Mouse (Mus musculus): ENCODE measurements around the gene Hist3h2a. TPM values are rescaled to one million over a fixed set of nuclear protein-coding genes. Genes with fewer than 3 reads are reported as not detected.

The Hist3h2a gene
- polyA plus RNA-seq, 1 experiment from 2014 or later: 80.7 TPM

DNA sequence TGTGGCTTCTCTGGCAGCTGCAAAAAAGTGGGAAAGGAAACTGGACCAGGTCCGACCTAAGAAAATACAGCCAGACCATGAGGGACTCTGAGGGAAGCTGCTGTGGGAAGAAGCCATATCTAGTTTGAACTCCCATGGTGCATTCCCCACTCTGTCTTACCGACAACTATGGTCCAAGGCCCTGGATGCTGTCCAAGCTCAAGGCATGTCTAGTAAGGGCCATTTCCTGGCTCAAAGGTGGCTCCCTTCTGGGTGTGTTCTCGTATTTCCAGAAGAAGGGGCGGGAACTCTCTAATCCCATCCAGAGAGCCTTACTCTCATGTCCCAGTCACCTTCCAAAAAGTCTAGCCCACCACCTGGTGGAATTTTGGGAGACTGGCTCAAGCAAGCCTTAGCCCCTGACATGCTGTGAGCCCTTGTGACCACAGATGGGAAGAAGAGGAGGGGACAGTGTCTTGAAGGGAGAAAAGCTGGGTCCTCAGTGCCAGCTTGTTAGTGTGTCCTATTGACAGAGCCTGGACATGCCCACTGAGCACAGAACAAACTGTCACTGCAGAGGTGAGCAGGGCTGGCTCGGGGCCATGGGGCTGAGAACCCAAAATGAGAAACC lies 26.0 kb downstream of the Hist3h2a start:
- H3K9me3 ChIP-seq (ENCODE audit: control insufficient read depth, low read length): no peaks in the 10 kb centered on the region
- peaks cover 17% of the 10 kb centered on the region for H3K36me3 ChIP-seq (ENCODE audit: control insufficient read depth, insufficient read depth, low read length)
- 0 out of 2 replicates have a peak overlapping the region, but pooled peaks have one; percentile 2 for H3K9ac ChIP-seq (replicated peaks; ENCODE audit: low read depth, low read length)
- no peaks in the 10 kb centered on the region for H3K27me3 ChIP-seq (ENCODE audit: control insufficient read depth, insufficient read depth, low read length)
- ATAC-seq (ENCODE audit: low read depth): no peak
- H3K4me3 ChIP-seq (ENCODE audit: low read depth, low read length): no peak overlapping the region
- no peak overlapping the region for H3K4me2 ChIP-seq (ENCODE audit: low read depth, low read length)
- 66% methylated on average over 5 of the region's 5 CpGs for WGBS
- H3K4me1 ChIP-seq (ENCODE audit: control insufficient read depth, insufficient read depth, low read length): peaks cover 27% of the 10 kb centered on the region
- H3K27ac ChIP-seq (ENCODE audit: low read depth, low read length): no peak overlapping the region

DNA sequence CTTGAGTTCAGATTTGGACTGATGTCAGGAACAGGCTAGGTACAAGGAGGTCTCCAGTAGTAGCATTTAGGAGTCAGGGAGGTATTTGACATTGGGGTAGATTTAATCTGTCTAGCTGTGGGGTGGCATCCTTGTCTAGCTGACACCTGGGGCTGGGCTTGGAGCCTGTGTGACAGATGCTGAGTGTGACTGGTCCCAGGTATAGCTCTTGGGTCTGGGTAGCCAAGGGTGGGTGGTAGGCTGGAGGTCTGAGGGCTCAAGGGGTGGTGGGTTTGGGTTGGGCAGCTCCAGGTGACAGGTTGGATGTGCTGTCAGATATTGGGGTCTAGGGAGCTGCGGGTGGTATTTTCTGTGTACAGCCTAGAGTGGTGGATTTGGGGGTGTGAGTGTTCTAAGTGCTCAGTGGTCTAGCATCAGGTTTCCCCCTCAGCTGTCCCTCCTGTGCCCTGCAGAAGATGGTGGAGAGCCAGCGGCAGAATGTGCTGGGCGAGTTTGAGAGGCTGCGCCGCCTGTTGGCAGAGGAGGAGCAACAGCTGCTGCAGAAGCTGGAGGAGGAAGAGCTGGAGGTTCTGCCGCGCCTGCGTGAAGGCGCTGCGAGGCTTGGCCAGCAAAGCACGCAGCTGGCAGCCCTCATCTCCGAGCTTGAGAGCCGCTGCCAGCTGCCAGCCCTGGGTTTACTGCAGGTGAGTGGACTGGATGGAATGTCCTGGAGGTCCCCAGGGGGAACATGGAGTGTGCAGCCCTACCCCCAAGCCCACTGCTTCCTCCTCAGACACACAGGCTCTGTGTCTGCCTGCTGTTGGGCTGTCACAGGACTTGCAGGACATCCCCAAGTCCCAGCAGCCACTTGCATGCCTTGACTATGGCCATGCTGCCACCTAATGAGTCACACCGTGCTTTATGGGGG lies 27.3 kb downstream of the Hist3h2a start:
- peak; percentile 23; the same call in 1 of the 2 replicates for ATAC-seq (ENCODE audit: low read depth)
- no peak overlapping the region for H3K4me2 ChIP-seq (ENCODE audit: low read depth, low read length)
- no peak overlapping the region for H3K4me3 ChIP-seq (ENCODE audit: low read depth, low read length)
- H3K27me3 ChIP-seq (ENCODE audit: control insufficient read depth, insufficient read depth, low read length): no peaks in the 10 kb centered on the region
- H3K27ac ChIP-seq (ENCODE audit: low read depth, low read length): no peak overlapping the region
- H3K4me1 ChIP-seq (ENCODE audit: control insufficient read depth, insufficient read depth, low read length): peaks cover 22% of the 10 kb centered on the region
- no peak overlapping the region for H3K9ac ChIP-seq (replicated peaks; ENCODE audit: low read depth, low read length)
- 57% methylated on average over 9 of the region's 14 CpGs for WGBS
- no peaks in the 10 kb centered on the region for H3K9me3 ChIP-seq (ENCODE audit: control insufficient read depth, low read length)
- H3K36me3 ChIP-seq (ENCODE audit: control insufficient read depth, insufficient read depth, low read length): peaks cover 25% of the 10 kb centered on the region

DNA sequence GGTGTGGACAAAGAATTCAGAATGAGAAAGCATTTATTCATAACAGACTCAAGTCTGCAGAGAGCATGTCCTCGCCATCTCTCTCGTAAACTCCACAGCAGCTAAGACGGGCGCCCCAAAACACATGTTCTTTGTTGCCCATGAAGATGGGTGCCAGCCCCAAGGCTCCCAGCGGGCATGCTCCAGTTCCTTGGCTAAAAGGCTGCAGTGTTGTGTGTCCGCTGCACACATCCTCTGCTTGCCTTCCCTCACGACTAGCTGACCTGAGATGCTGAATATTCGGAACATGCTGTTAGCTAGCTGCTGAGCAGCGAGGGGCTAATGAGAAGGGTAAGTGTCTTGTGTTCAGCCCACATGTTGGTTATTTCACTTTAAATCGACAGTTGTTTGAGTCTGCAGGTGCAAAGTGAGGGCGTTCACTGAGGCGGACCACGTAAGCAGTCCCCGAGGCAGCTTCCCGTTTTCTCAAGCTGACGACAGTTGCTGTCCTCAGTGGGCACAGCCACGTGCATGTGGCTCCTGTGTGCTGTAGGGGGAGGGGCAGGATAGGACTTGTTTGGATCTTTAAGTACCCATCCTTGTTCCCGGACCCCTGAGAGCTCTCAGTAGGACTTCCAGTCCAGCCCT lies 28.1 kb downstream of the Hist3h2a start:
- no peak overlapping the region for H3K4me2 ChIP-seq (ENCODE audit: low read depth, low read length)
- H3K27me3 ChIP-seq (ENCODE audit: control insufficient read depth, insufficient read depth, low read length): no peaks in the 10 kb centered on the region
- no peaks in the 10 kb centered on the region for H3K9me3 ChIP-seq (ENCODE audit: control insufficient read depth, low read length)
- no peak overlapping the region for H3K9ac ChIP-seq (replicated peaks; ENCODE audit: low read depth, low read length)
- H3K27ac ChIP-seq (ENCODE audit: low read depth, low read length): no peak overlapping the region
- no peak for ATAC-seq (ENCODE audit: low read depth)
- peaks cover 18% of the 10 kb centered on the region for H3K4me1 ChIP-seq (ENCODE audit: control insufficient read depth, insufficient read depth, low read length)
- WGBS: 84% methylated on average over 18 of the region's 18 CpGs
- H3K36me3 ChIP-seq (ENCODE audit: control insufficient read depth, insufficient read depth, low read length): peaks cover 25% of the 10 kb centered on the region
- no peak overlapping the region for H3K4me3 ChIP-seq (ENCODE audit: low read depth, low read length)

- no peak for ATAC-seq (ENCODE audit: low read depth)
- H3K27ac ChIP-seq (ENCODE audit: low read depth, low read length): no peak overlapping the region
- no peaks in the 10 kb centered on the region for H3K27me3 ChIP-seq (ENCODE audit: control insufficient read depth, insufficient read depth, low read length)
- no peak overlapping the region for H3K4me3 ChIP-seq (ENCODE audit: low read depth, low read length)
- H3K36me3 ChIP-seq (ENCODE audit: control insufficient read depth, insufficient read depth, low read length): peaks cover 31% of the 10 kb centered on the region
- peaks cover 16% of the 10 kb centered on the region for H3K4me1 ChIP-seq (ENCODE audit: control insufficient read depth, insufficient read depth, low read length)
- no peaks in the 10 kb centered on the region for H3K9me3 ChIP-seq (ENCODE audit: control insufficient read depth, low read length)
- 96% methylated on average over 6 of the region's 6 CpGs for WGBS
- no peak overlapping the region for H3K9ac ChIP-seq (replicated peaks; ENCODE audit: low read depth, low read length)
- no peak overlapping the region for H3K4me2 ChIP-seq (ENCODE audit: low read depth, low read length)
These were observed 29.3 kb downstream of the Hist3h2a start for GRCm38 (mm10) chr11:58983691-58984341.

GRCm38 (mm10) chr11:58984657-58985056 lies 30.2 kb downstream of the Hist3h2a start:
- H3K36me3 ChIP-seq (ENCODE audit: control insufficient read depth, insufficient read depth, low read length): peaks cover 39% of the 10 kb centered on the region
- no peak overlapping the region for H3K27ac ChIP-seq (ENCODE audit: low read depth, low read length)
- H3K4me1 ChIP-seq (ENCODE audit: control insufficient read depth, insufficient read depth, low read length): peaks cover 8% of the 10 kb centered on the region
- H3K27me3 ChIP-seq (ENCODE audit: control insufficient read depth, insufficient read depth, low read length): no peaks in the 10 kb centered on the region
- no peak overlapping the region for H3K4me2 ChIP-seq (ENCODE audit: low read depth, low read length)
- no peak overlapping the region for H3K9ac ChIP-seq (replicated peaks; ENCODE audit: low read depth, low read length)
- no peak overlapping the region for H3K4me3 ChIP-seq (ENCODE audit: low read depth, low read length)
- H3K9me3 ChIP-seq (ENCODE audit: control insufficient read depth, low read length): no peaks in the 10 kb centered on the region
- 95% methylated on average over 7 of the region's 7 CpGs for WGBS
- no peak for ATAC-seq (ENCODE audit: low read depth)

DNA sequence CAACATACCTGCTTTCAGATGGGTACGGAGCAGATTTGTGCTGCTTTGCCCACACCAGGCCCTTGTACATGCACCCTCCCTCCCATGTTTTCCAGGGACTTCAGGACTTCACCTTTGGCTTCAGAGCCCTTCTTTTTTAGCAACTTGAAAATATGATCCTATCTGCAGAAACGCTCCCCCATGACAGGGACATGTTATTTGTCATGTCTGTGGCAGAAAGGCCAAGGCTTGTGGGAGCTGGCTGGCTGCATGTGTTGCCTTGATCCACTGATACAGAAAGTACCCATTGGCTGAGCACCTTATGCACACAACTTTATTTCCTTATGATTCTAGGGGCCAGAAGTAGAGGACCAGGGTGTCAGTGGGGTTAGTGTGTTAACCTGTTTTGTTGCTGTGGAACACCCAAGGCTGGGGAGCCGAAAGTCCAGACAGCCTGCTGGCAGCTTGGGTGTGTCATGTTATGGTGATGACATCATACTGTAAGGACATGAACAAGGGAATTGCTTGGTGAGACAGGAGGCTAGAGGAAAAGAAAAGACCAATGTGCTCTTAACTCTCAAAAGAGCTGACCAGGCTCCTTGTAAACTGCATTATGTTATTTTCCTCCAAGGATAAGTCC lies 30.9 kb downstream of the Hist3h2a start:
- H3K4me3 ChIP-seq (ENCODE audit: low read depth, low read length): no peak overlapping the region
- 100% methylated on average over 3 of the region's 3 CpGs for WGBS
- H3K36me3 ChIP-seq (ENCODE audit: control insufficient read depth, insufficient read depth, low read length): peaks cover 46% of the 10 kb centered on the region

GRCm38 (mm10) chr11:58989166-58989565 lies 34.7 kb downstream of the Hist3h2a start:
- WGBS: 99% methylated on average over 4 of the region's 4 CpGs
- Histone ChIP-seq H3K4me2 (ENCODE audit: low read depth, low read length) (no peak overlapping the region), H3K27ac (ENCODE audit: low read depth, low read length) (no peak overlapping the region), H3K36me3 (ENCODE audit: control insufficient read depth, insufficient read depth, low read length) (peaks cover 41% of the 10 kb centered on the region), H3K27me3 (ENCODE audit: control insufficient read depth, insufficient read depth, low read length) (no peaks in the 10 kb centered on the region), H3K9ac (replicated peaks; ENCODE audit: low read depth, low read length) (no peak overlapping the region), H3K4me1 (ENCODE audit: control insufficient read depth, insufficient read depth, low read length) (no peaks in the 10 kb centered on the region), H3K9me3 (ENCODE audit: control insufficient read depth, low read length) (no peaks in the 10 kb centered on the region), H3K4me3 (ENCODE audit: low read depth, low read length) (no peak overlapping the region)
- no peak for ATAC-seq (ENCODE audit: low read depth)

More for the DNA sequence above, 30.9 kb downstream of the Hist3h2a start:
- H3K9ac ChIP-seq (replicated peaks; ENCODE audit: low read depth, low read length): no peak overlapping the region
- no peaks in the 10 kb centered on the region for H3K9me3 ChIP-seq (ENCODE audit: control insufficient read depth, low read length)
- H3K4me1 ChIP-seq (ENCODE audit: control insufficient read depth, insufficient read depth, low read length): peaks cover 1% of the 10 kb centered on the region; the same call in 1 of the 2 replicates
- H3K27ac ChIP-seq (ENCODE audit: low read depth, low read length): no peak overlapping the region
- no peak for ATAC-seq (ENCODE audit: low read depth)
- H3K4me2 ChIP-seq (ENCODE audit: low read depth, low read length): no peak overlapping the region
- H3K27me3 ChIP-seq (ENCODE audit: control insufficient read depth, insufficient read depth, low read length): no peaks in the 10 kb centered on the region

DNA sequence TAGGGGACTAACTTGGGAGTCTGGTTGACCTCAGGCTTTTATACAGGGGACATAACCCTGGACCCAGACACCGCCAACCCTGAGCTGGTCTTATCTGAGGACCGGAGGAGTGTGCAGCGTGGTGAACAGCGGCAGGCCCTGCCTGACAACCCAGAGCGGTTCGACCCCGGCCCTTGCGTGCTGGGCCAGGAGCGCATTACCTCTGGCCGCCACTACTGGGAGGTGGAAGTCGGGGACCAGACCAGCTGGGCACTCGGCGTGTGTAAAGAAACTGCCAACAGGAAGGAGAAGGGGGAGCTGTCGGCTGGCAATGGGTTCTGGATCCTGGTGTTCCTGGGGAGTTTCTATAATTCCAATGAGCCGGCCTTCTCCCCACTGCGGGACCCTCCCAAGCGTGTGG lies 35.7 kb downstream of the Hist3h2a start:
- 89% methylated on average over 17 of the region's 17 CpGs for WGBS
- no peaks in the 10 kb centered on the region for H3K9me3 ChIP-seq (ENCODE audit: control insufficient read depth, low read length)
- H3K27me3 ChIP-seq (ENCODE audit: control insufficient read depth, insufficient read depth, low read length): peaks cover 4% of the 10 kb centered on the region; the same call in 1 of the 2 replicates
- H3K27ac ChIP-seq (ENCODE audit: low read depth, low read length): no peak overlapping the region
- H3K4me1 ChIP-seq (ENCODE audit: control insufficient read depth, insufficient read depth, low read length): no peaks in the 10 kb centered on the region
- no peak overlapping the region for H3K4me2 ChIP-seq (ENCODE audit: low read depth, low read length)
- H3K4me3 ChIP-seq (ENCODE audit: low read depth, low read length): no peak overlapping the region
- ATAC-seq (ENCODE audit: low read depth): no peak
- peaks cover 35% of the 10 kb centered on the region for H3K36me3 ChIP-seq (ENCODE audit: control insufficient read depth, insufficient read depth, low read length)
- no peak overlapping the region for H3K9ac ChIP-seq (replicated peaks; ENCODE audit: low read depth, low read length)
